Mouse (Mus musculus): Measurements from ENCODE around the gene Slc30a3.

- TF ChIP-seq CTCF (IDR thresholded peaks at IDR 0.05; ENCODE audit: low read depth, low read length): no peak
- no peak for TF ChIP-seq GATA1 (IDR thresholded peaks at IDR 0.05; ENCODE audit: borderline replicate concordance, low read length)
- TF ChIP-seq TAL1 (conservative IDR thresholded peaks at IDR 0.05; ENCODE audit: low read depth, low read length): no peak
- no peak for TF ChIP-seq POLR2AphosphoS5 (IDR thresholded peaks at IDR 0.05; ENCODE audit: insufficient replicate concordance, low read depth, low read length)
- TF ChIP-seq GATA2 (IDR thresholded peaks at IDR 0.05; ENCODE audit: borderline replicate concordance, low read depth, low read length): no peak
Measured at GRCm38 (mm10) chr5:31038171-31038845, 69.7 kb downstream of the Slc30a3 start.
